Mouse (Mus musculus) lung, postnatal 10 days (tissue): ENCODE data around the gene Mgll.

Source experiments
- DNase-seq: peaks from one replicate; pipeline ENCODE4 v3.0.0; 2021

Gene Mgll

GRCm38 (mm10) chr6:88746271-88746670 lies 22.1 kb downstream of the Mgll start:
- DNase-seq, result no peak

DNA sequence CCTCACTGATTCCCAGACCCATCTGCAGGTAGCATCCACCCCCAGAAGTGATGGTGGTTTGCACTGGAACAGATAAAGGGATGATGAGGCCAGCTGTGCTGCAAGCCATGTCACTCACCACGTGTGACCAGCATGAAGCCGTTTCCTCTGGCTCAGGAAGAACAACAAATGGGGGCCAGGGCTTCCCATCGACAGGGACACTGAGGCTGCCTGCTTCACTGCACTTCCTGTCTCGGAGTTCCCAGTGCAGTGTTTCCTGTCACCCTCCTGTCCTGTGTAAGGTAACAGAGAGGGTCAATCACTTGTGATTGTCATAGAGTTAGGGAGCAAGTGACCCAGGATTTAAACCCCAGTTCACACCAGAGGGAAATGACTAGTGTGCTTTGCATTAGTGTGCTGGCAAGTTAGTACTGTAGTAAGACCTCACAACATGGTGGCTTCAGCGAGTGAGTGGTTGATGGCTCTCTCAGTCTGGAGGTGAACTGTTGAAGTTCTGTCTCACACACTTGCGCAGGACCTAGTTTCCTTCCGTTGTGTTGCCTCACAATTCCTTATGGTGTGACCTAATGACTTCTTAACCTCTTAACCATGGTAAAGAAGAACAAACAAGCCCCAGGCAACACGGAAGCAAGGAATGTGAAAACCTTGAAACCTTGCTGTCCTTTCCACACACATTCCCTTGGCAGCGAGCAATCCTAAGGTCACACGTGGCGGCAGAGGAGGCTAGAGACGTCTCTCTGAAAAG lies 23.3 kb downstream of the Mgll start:
- DNase-seq, result no peak

GRCm38 (mm10) chr6:88750884-88751283 lies 26.7 kb downstream of the Mgll start:
- DNase-seq, result no peak

- no peak for DNase-seq
These were observed 28.6 kb downstream of the Mgll start for GRCm38 (mm10) chr6:88752711-88753219.

DNA sequence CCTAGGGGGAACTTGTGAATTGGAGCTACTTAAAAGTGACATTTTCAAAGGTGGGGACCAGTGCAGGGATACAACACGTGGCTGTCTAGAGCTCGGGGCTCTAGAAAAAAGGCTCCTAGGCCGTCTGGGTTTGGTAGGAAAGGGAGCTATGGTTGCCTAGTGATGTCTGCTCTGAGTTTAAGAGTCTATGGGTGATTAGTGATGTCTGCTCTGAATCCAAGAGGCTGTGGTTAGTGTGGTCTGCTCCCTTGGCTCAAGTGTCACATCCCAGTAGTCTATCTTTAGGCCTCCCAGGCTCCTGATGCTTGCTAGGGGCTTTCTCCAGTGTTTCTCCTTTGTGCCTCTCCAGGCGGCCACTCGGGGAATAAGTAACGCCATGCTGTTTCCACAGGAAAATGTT lies 29.4 kb downstream of the Mgll start:
- no peak for DNase-seq

- DNase-seq, result no peak
These were observed 32.8 kb downstream of the Mgll start for GRCm38 (mm10) chr6:88756992-88757391.

GRCm38 (mm10) chr6:88758074-88758473 lies 33.9 kb downstream of the Mgll start:
- DNase-seq, result no peak

DNA sequence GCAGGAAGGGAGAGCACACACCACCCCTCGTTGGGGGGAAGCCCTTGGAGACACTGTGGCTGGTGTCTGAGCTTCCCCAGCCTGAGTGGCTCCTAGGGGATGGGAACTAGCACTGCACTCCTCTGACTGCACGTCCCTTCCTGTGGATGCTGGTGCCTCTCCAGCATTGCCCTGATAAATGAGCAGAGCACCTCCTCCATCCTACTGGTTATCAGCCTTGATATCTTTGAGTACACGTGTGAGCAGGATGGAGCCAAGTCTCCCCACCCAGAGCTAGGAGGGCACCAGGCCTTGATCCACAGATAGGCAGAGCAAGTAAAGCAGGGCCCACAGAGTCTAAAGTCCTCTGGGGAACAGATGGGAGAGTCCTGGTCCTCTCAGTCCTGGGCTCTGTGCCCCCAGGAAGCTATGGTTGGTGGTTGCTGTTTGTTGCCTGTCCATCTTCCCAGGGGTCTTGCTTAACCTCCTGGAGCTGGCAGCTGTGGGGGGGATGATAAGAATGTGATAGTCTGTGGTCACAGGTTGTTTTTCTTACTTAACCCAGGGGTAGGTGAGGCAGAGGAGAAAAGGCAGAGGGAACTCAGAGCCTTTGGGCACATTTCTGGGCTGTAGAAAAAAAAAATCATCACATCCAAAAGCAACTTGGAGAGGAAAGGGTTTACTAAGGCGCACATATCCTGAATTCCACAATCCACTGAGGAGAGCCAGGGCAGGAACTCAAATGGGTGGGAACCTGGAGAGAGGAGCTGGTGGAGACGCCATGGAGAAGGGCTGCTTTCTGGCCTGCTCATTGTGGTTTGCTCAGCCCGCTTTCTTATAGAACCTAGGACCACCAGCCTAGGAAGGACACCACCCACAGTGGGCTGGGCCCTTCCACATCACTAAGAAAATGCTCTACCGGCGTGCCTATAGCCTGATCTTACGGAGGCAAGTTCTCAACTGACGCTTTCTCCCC lies 34.6 kb downstream of the Mgll start:
- DNase-seq, result peak; percentile 52

DNA sequence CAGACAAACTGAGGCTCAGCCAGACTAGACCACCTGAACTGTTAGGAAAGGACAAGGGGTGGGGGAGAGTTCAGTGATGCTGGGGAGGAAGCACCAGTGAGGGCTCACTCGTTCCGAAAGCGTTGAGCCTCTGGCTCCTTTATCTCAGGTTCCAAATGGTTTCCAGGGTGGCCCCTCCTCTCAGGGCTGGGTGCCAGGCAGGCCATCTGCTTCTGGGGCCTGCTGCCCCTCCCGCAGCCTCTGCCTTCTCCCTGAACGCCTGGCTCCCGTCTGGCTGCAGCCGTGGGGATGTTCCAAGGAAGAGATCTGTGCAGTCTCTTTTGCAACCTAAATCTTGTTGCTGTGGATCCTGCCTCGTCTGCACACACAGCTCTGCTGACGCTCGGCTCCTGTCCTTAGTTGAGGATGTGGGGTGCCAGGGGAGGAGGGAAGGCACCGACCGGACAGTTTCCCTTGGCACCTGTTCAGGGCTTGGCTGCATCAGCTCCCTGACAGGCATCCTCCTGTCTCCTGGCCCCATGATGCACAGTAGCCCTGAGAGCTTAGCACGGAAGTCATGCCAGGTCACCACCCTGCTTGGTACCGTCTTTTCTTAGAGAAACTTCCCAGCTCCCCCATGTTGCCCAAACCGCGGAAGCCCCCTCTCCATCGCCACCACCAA lies 35.7 kb downstream of the Mgll start:
- peak; percentile 88 for DNase-seq

GRCm38 (mm10) chr6:88760935-88761635 lies 36.9 kb downstream of the Mgll start:
- peak; percentile 70 for DNase-seq

DNA sequence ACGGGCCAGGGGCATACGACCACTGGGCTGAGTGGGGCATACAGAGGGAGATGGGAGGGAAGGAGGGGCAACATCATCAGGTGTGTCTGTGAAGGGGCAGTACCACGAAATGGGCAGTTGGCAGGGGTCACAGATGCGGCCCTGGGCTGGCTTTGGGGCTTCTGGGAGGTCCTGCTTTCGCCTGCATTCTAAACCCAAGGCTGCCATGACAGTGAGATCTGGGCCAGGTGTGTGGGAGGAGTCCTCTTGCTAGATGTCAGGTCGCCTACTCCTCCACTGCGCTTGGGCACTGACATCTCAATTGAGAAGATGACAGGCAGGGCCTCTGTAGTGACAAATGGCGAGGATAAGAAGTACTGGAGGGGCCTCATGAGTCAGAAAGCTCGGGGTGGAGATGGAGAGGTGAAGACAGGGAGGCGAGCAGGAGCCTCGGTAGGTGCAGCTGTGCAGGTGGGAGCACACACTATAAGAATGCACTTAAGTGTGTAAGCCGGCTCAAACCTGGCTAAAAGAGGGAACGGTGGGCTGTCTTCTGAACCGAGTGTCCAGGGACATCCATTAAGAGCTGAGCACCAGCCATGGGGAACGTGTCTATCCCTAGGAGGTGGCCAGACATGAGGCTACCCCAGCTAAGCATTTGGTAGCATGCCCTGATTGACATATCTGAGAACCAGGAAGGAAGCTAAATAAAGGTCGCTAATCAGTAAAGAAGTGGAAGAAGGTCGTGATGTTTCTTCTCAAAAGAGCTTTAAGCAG lies 37.6 kb downstream of the Mgll start:
- no peak for DNase-seq

GRCm38 (mm10) chr6:88762440-88763196 lies 38.4 kb downstream of the Mgll start:
- no peak for DNase-seq

- DNase-seq, result no peak
These were observed 39.4 kb downstream of the Mgll start for GRCm38 (mm10) chr6:88763518-88764077.

DNA sequence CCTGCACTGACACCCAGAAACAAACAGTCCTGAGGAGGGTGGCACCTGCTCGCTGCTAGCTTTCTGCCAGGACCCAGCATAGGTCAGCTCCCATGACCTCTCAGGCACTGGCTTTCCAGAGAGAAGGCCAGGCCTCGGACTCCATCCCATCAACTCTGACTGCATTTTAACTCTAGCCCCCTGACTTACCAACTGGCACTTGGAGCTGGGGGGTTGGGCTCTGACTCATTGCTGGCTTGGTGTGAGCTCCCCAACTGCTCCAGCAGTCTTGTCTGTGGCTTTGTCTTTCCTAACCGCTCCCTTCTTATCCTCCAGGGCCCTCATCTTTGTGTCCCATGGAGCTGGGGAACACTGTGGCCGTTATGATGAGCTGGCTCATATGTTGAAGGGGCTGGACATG lies 40.1 kb downstream of the Mgll start:
- peak; percentile 40 for DNase-seq

DNA sequence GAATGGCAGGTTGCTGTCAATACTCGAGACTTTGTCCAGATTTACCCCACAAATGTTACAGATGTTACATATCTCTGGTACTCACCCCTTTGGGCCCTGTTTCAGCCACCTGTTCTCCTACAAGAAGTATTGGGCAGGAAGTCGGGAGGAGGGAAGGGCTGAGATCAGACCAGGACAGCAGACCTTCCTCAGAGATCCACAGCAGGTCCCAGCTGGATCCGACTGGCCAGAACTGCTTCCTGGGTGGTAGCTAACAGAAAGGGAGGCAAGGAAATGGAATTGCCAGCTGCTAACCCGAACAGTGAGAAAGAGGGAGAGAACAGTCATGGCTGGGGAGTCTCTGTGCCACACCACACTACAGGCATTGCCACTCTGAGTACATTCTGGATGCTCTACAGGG lies 43.5 kb downstream of the Mgll start:
- peak; percentile 67 for DNase-seq

GRCm38 (mm10) chr6:88769723-88770122 lies 45.5 kb downstream of the Mgll start:
- DNase-seq, result no peak

GRCm38 (mm10) chr6:88770300-88770904 lies 46.2 kb downstream of the Mgll start:
- DNase-seq, result peak; percentile 40

GRCm38 (mm10) chr6:88770981-88771380 lies 46.8 kb downstream of the Mgll start:
- no peak for DNase-seq

DNA sequence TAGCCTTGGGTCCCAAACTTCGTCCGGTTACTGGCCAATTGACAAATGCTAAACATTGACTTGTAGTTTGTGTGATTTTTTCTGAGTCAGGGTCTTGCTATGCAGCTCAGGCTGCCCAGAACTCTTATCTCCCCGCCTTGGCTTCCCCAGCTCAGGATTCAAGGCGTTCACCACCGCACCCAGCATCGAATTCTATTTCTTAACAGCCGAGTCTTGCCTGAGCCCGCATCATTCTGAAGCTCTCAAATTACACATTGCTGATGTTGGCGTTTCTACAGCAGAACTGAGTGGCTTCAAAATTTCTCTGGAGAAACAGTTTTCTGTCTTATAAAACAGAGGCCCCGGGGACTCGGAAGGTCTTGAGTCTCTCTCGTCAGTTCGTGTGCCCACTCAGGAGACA lies 47.8 kb downstream of the Mgll start:
- no peak for DNase-seq

GRCm38 (mm10) chr6:88774055-88774454 lies 49.8 kb downstream of the Mgll start:
- no peak for DNase-seq
